Mouse (Mus musculus): ENCODE results near the gene Irf3. TPM values are rescaled to one million over a fixed set of nuclear protein-coding genes. Genes with fewer than 3 reads are reported as not detected.
A peak's percentile ranks its signal among the peaks of the same experiment; 100 is the strongest.

Irf3 gene
- polyA plus RNA-seq, 1 experiment from 2014 or later: 73.6 TPM

- no peaks in the 10 kb centered on the region for H3K9me3 ChIP-seq (replicated peaks; ENCODE audit: low read length)
- 84% methylated on average over 13 of the region's 13 CpGs for WGBS
- ATAC-seq (replicated peaks; ENCODE audit: low FRiP score, low read depth) (no peak), DNase-seq (ENCODE audit: low spot score) (no peak)
- no peak overlapping the region for H3K27ac ChIP-seq
- TF ChIP-seq CTCF (IDR thresholded peaks at IDR 0.05; ENCODE audit: low read depth): no peak
- H3K4me2 ChIP-seq (ENCODE audit: low read length): no peak overlapping the region
- H3K36me3 ChIP-seq (ENCODE audit: insufficient read depth, low read length): peaks cover 14% of the 10 kb centered on the region; the same call in 1 of the 2 replicates
- H3K9ac ChIP-seq (ENCODE audit: low read depth, low read length): no peak overlapping the region
- no peak overlapping the region for H3K4me3 ChIP-seq (replicated peaks; ENCODE audit: low read depth, low read length)
- H3K27me3 ChIP-seq (ENCODE audit: insufficient read depth, low read length): no peaks in the 10 kb centered on the region
- H3K4me1 ChIP-seq (replicated peaks; ENCODE audit: insufficient read depth, low read length): no peaks in the 10 kb centered on the region
Measured at GRCm38 (mm10) chr7:44960512-44960910, 36.9 kb upstream of the Irf3 start.

GRCm38 (mm10) chr7:44962337-44962736 is 35.1 kb upstream of the Irf3 start:
- WGBS: 67% methylated on average over 8 of the region's 8 CpGs
- no peaks in the 10 kb centered on the region for H3K4me1 ChIP-seq (replicated peaks; ENCODE audit: insufficient read depth, low read length)
- H3K4me2 ChIP-seq (ENCODE audit: low read length): no peak overlapping the region
- H3K27me3 ChIP-seq (ENCODE audit: insufficient read depth, low read length): no peaks in the 10 kb centered on the region
- no peaks in the 10 kb centered on the region for H3K9me3 ChIP-seq (replicated peaks; ENCODE audit: low read length)
- no peak for DNase-seq (ENCODE audit: low spot score)
- no peak overlapping the region for H3K9ac ChIP-seq (ENCODE audit: low read depth, low read length)
- ATAC-seq (replicated peaks; ENCODE audit: low FRiP score, low read depth): no peak
- peaks cover 14% of the 10 kb centered on the region; the same call in 1 of the 2 replicates for H3K36me3 ChIP-seq (ENCODE audit: insufficient read depth, low read length)
- TF ChIP-seq CTCF (IDR thresholded peaks at IDR 0.05; ENCODE audit: low read depth): no peak
- no peak overlapping the region for H3K4me3 ChIP-seq (replicated peaks; ENCODE audit: low read depth, low read length)
- H3K27ac ChIP-seq: no peak overlapping the region

GRCm38 (mm10) chr7:44962831-44963230 is 34.6 kb upstream of the Irf3 start:
- no peaks in the 10 kb centered on the region for H3K9me3 ChIP-seq (replicated peaks; ENCODE audit: low read length)
- no peak for TF ChIP-seq CTCF (IDR thresholded peaks at IDR 0.05; ENCODE audit: low read depth)
- H3K36me3 ChIP-seq (ENCODE audit: insufficient read depth, low read length): peaks cover 14% of the 10 kb centered on the region; the same call in 1 of the 2 replicates
- no peak for DNase-seq (ENCODE audit: low spot score)
- no peaks in the 10 kb centered on the region for H3K27me3 ChIP-seq (ENCODE audit: insufficient read depth, low read length)
- H3K9ac ChIP-seq (ENCODE audit: low read depth, low read length): no peak overlapping the region
- no peak overlapping the region for H3K4me3 ChIP-seq (replicated peaks; ENCODE audit: low read depth, low read length)
- H3K4me2 ChIP-seq (ENCODE audit: low read length): no peak overlapping the region
- no peak for ATAC-seq (replicated peaks; ENCODE audit: low FRiP score, low read depth)
- H3K27ac ChIP-seq: no peak overlapping the region
- no peaks in the 10 kb centered on the region for H3K4me1 ChIP-seq (replicated peaks; ENCODE audit: insufficient read depth, low read length)
- 82% methylated on average over 5 of the region's 5 CpGs for WGBS

- no peak overlapping the region for H3K4me3 ChIP-seq (replicated peaks; ENCODE audit: low read depth, low read length)
- H3K4me1 ChIP-seq (replicated peaks; ENCODE audit: insufficient read depth, low read length): no peaks in the 10 kb centered on the region
- no peak overlapping the region for H3K4me2 ChIP-seq (ENCODE audit: low read length)
- peaks cover 14% of the 10 kb centered on the region; the same call in 1 of the 2 replicates for H3K36me3 ChIP-seq (ENCODE audit: insufficient read depth, low read length)
- no peak for ATAC-seq (replicated peaks; ENCODE audit: low FRiP score, low read depth)
- no peak for TF ChIP-seq CTCF (IDR thresholded peaks at IDR 0.05; ENCODE audit: low read depth)
- 94% methylated on average over 13 of the region's 13 CpGs for WGBS
- no peaks in the 10 kb centered on the region for H3K9me3 ChIP-seq (replicated peaks; ENCODE audit: low read length)
- no peaks in the 10 kb centered on the region for H3K27me3 ChIP-seq (ENCODE audit: insufficient read depth, low read length)
- no peak overlapping the region for H3K9ac ChIP-seq (ENCODE audit: low read depth, low read length)
- H3K27ac ChIP-seq: no peak overlapping the region
- no peak for DNase-seq (ENCODE audit: low spot score)
Measured at GRCm38 (mm10) chr7:44964990-44965389, 32.5 kb upstream of the Irf3 start.

GRCm38 (mm10) chr7:44965975-44966374 is 31.5 kb upstream of the Irf3 start:
- WGBS: 79% methylated on average over 7 of the region's 7 CpGs
- H3K4me1 ChIP-seq (replicated peaks; ENCODE audit: insufficient read depth, low read length): 0 out of 2 replicates have a peak, but pooled peaks cover 3% of the 10 kb centered on the region
- no peaks in the 10 kb centered on the region for H3K9me3 ChIP-seq (replicated peaks; ENCODE audit: low read length)
- 0 out of 2 replicates have a peak, but pooled peaks cover 8% of the 10 kb centered on the region for H3K36me3 ChIP-seq (ENCODE audit: insufficient read depth, low read length)
- ATAC-seq (replicated peaks; ENCODE audit: low FRiP score, low read depth) (no peak), DNase-seq (ENCODE audit: low spot score) (no peak)
- H3K27ac ChIP-seq: no peak overlapping the region
- H3K9ac ChIP-seq (ENCODE audit: low read depth, low read length): no peak overlapping the region
- no peak overlapping the region for H3K4me2 ChIP-seq (ENCODE audit: low read length)
- no peaks in the 10 kb centered on the region for H3K27me3 ChIP-seq (ENCODE audit: insufficient read depth, low read length)
- no peak overlapping the region for H3K4me3 ChIP-seq (replicated peaks; ENCODE audit: low read depth, low read length)
- peak; percentile 37; the same call in 1 of the 2 replicates for TF ChIP-seq CTCF (IDR thresholded peaks at IDR 0.05; ENCODE audit: low read depth)

- no peak overlapping the region for H3K4me3 ChIP-seq (replicated peaks; ENCODE audit: low read depth, low read length)
- H3K9ac ChIP-seq (ENCODE audit: low read depth, low read length): no peak overlapping the region
- no peak for DNase-seq (ENCODE audit: low spot score)
- WGBS: 75% methylated on average over 15 of the region's 15 CpGs
- H3K27me3 ChIP-seq (ENCODE audit: insufficient read depth, low read length): no peaks in the 10 kb centered on the region
- no peaks in the 10 kb centered on the region for H3K9me3 ChIP-seq (replicated peaks; ENCODE audit: low read length)
- H3K4me2 ChIP-seq (ENCODE audit: low read length): no peak overlapping the region
- H3K4me1 ChIP-seq (replicated peaks; ENCODE audit: insufficient read depth, low read length): 0 out of 2 replicates have a peak, but pooled peaks cover 3% of the 10 kb centered on the region
- H3K36me3 ChIP-seq (ENCODE audit: insufficient read depth, low read length): 0 out of 2 replicates have a peak, but pooled peaks cover 6% of the 10 kb centered on the region
- peak; percentile 25; the same call in 1 of the 2 replicates for TF ChIP-seq CTCF (IDR thresholded peaks at IDR 0.05; ENCODE audit: low read depth)
- no peak overlapping the region for H3K27ac ChIP-seq
- ATAC-seq (replicated peaks; ENCODE audit: low FRiP score, low read depth): no peak
Measured at GRCm38 (mm10) chr7:44966638-44967037, 30.8 kb upstream of the Irf3 start.

GRCm38 (mm10) chr7:44970231-44970691 is 27.2 kb upstream of the Irf3 start:
- Histone ChIP-seq H3K4me3 (replicated peaks; ENCODE audit: low read depth, low read length) (peak overlapping the region; percentile 51), H3K27ac (peak overlapping the region; percentile 78), H3K4me2 (ENCODE audit: low read length) (peak overlapping the region; percentile 82), H3K27me3 (ENCODE audit: insufficient read depth, low read length) (no peaks in the 10 kb centered on the region), H3K36me3 (ENCODE audit: insufficient read depth, low read length) (no peaks in the 10 kb centered on the region), H3K4me1 (replicated peaks; ENCODE audit: insufficient read depth, low read length) (peaks cover 10% of the 10 kb centered on the region), H3K9ac (ENCODE audit: low read depth, low read length) (peak overlapping the region; percentile 59), H3K9me3 (replicated peaks; ENCODE audit: low read length) (no peaks in the 10 kb centered on the region)
- peak; percentile 94 for ATAC-seq (replicated peaks; ENCODE audit: low FRiP score, low read depth)
- peak; percentile 97 for DNase-seq (ENCODE audit: low spot score)
- no peak for TF ChIP-seq CTCF (IDR thresholded peaks at IDR 0.05; ENCODE audit: low read depth)
- WGBS: 1% methylated on average over 36 of the region's 36 CpGs

Measured in kidney, postnatal 0 days (tissue).